Mouse (Mus musculus) testis, adult 2 months (tissue): ENCODE measurements around the gene Ctse.

Experiments
- CTCF ChIP-seq: fragments of 200-500 bp; IDR thresholded peaks from 2 replicates; pipeline ENCODE4 v1.5.1; 2012; ENCODE audit warnings: low read depth, mild to moderate bottlenecking, inconsistent platforms, low read length, moderate library complexity; ENCODE audit not compliant: control insufficient read depth, insufficient read depth, insufficient replicate concordance
- POLR2A ChIP-seq: fragments of 200-500 bp; IDR thresholded peaks from 2 replicates; pipeline ENCODE4 v1.6.1; 2012; ENCODE audit warnings: low read depth, mild to moderate bottlenecking, inconsistent platforms, low read length, moderate library complexity; ENCODE audit not compliant: control insufficient read depth

GRCm38 (mm10) chr1:131714388-131715337, 76.6 kb downstream of the Ctse start:
- no peak for TF ChIP-seq CTCF
- TF ChIP-seq POLR2A: 0 out of 2 replicates have a peak, but pooled peaks have one; percentile 3
